In the genomic region with DNA sequence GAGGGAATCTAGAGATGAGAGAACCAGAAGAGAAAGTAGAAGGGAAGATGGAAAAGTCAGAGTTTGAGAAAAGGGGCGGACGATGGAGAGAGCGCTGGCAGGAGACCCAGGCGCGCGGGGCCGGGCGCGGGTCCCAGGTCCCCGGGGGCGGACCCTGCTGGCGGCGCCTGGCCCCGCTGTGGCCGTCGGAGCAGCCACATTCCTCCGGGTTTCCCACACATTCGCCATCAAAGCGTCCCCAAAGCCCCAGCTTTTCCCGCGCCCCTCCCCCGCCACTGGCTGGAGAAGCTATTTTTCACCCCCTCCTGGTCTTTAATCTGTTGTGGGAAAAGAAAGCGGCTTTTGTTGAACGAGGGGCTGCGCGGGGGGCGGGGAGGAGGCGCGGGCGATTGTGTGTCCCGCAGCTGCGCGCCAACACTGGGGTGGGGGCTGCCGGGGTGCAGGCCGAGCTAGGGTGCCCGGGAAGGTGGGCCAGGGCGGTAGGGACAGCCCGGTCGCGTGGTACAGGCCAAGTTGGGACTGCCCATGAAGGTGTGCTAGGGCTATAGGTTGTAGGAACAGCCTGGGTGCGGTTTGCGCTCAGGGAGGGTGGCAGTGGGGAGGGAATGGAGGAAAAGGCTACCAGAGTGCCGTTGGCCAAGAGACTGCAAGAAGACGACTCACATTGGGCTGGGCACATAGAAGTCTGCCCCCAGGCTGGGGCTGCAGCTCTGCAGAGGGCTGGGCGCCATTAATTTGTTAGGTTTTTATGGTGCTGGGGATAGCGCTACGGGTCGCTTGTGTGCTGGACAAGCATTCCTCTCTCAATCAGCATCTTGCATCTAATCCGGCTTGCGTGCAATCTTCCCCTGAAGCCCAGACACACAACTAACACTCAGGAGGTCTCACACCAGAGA, we compare ENCODE assay signal across 8 mouse cellular contexts. TPM values are rescaled to one million over a fixed set of nuclear protein-coding genes. Genes with fewer than 3 reads are reported as not detected.
DNase-seq lines count a peak whose midpoint lies in the region; ATAC-seq and TF ChIP-seq lines count a peak whose summit lies in the region.
"Had no signal": no experiment of that assay in that cellular context is flagged by ENCODE, and none has a peak within 500 bp of the region (broad histone marks: within the 10 kb centered on the region; RNA-seq: fewer than 3 reads in every experiment).

No protein-coding gene starts in this region.

- H3K4me2 ChIP-seq in embryonic facial prominence, embryonic 12.5 days (replicated peaks), result peak overlapping the region; percentile 66

- 16% methylated on average over 50 of the region's 50 CpGs for WGBS in spleen, adult 2 months
- WGBS in embryonic facial prominence, embryonic 12.5 days, result under 1% methylated on average over 50 of the region's 50 CpGs
- under 1% methylated on average over 50 of the region's 50 CpGs for WGBS in midbrain, embryonic 10.5 days

- peaks cover 6% of the 10 kb centered on the region for H3K4me1 ChIP-seq in spleen, adult 2 months (ENCODE audit: control insufficient read depth, insufficient read depth, insufficient read length)
- peaks cover 47% of the 10 kb centered on the region for H3K4me1 ChIP-seq in embryonic facial prominence, embryonic 12.5 days
- peaks cover 84% of the 10 kb centered on the region for H3K4me1 ChIP-seq in midbrain, embryonic 10.5 days

- peaks cover 8% of the 10 kb centered on the region; the same call in 1 of the 2 replicates for H3K27me3 ChIP-seq in spleen, adult 2 months (ENCODE audit: control insufficient read depth, insufficient read depth, low read length)
- H3K27me3 ChIP-seq in embryonic facial prominence, embryonic 12.5 days, result no peaks in the 10 kb centered on the region
- no peaks in the 10 kb centered on the region for H3K27me3 ChIP-seq in midbrain, embryonic 10.5 days (ENCODE audit: low read depth, poor library complexity, severe bottlenecking)

- intact Hi-C loops in heart, postnatal 10 days (cut with DNase I), result no loop called here

- H3K36me3 ChIP-seq in spleen, adult 2 months (ENCODE audit: control insufficient read depth, insufficient read depth, low read length), result no peaks in the 10 kb centered on the region
- H3K36me3 ChIP-seq in embryonic facial prominence, embryonic 12.5 days, result no peaks in the 10 kb centered on the region
- H3K36me3 ChIP-seq in midbrain, embryonic 10.5 days, result no peaks in the 10 kb centered on the region

- no peak for DNase-seq in spleen, adult 2 months (ENCODE audit: low read depth in 1 of 2, low spot score in 2 of 2)
- DNase-seq in spleen, adult 12 weeks (ENCODE audit: low spot score), result no peak
- DNase-seq in heart, postnatal 10 days, result peak; percentile 73 to 80
- DNase-seq in layer of hippocampus, adult 8-10 months (ENCODE audit: low spot score in 2 of 2), result peak; percentile 45 to 57
- DNase-seq in midbrain, embryonic 10.5 days (ENCODE audit: low spot score), result peak; percentile 92
- peak; percentile 63 to 81 for DNase-seq in urinary bladder, postnatal 4 days (ENCODE audit: low spot score in 2 of 2)

- TF ChIP-seq POLR2A in spleen, adult 2 months (IDR thresholded peaks at IDR 0.05; ENCODE audit: low read depth, low read length), result no peak

- H3K9me3 ChIP-seq in embryonic facial prominence, embryonic 12.5 days, result no peaks in the 10 kb centered on the region
- H3K9me3 ChIP-seq in midbrain, embryonic 10.5 days (replicated peaks), result no peaks in the 10 kb centered on the region

- TF ChIP-seq CTCF in spleen, adult 2 months (IDR thresholded peaks at IDR 0.05; ENCODE audit: extremely low read depth, insufficient read depth, insufficient read length, insufficient replicate concordance), result no peak

- ATAC-seq in embryonic facial prominence, embryonic 12.5 days (ENCODE audit: insufficient number of reproducible peaks, insufficient read depth, low FRiP score, low TSS enrichment), result peak; percentile 59; the same call in 1 of the 2 replicates

- peak overlapping the region; percentile 65; the same call in 1 of the 2 replicates for H3K27ac ChIP-seq in spleen, adult 2 months (ENCODE audit: insufficient read depth, low read length)
- H3K27ac ChIP-seq in embryonic facial prominence, embryonic 12.5 days, result peak overlapping the region; percentile 100
- peak overlapping the region; percentile 99 for H3K27ac ChIP-seq in midbrain, embryonic 10.5 days (replicated peaks)

- H3K9ac ChIP-seq in embryonic facial prominence, embryonic 12.5 days, result peak overlapping the region; percentile 70

- H3K4me3 ChIP-seq in spleen, adult 2 months (ENCODE audit: extremely low read depth, insufficient read depth, insufficient read length), result peak overlapping the region; percentile 10; the same call in 1 of the 2 replicates
- H3K4me3 ChIP-seq in embryonic facial prominence, embryonic 12.5 days, result peak overlapping the region; percentile 36
- peak overlapping the region; percentile 52 for H3K4me3 ChIP-seq in midbrain, embryonic 10.5 days

RNA-seq across cellular contexts. Expression of gene Id3, which starts 8.1 kb away (rescaled TPM):
- polyA plus RNA-seq in spleen, adult 2 months (2012; rRNA removed), result 138 and 195 TPM in 2 replicates
- polyA plus RNA-seq in embryonic facial prominence, embryonic 12.5 days (2016; fragmentation: Nextera tagmentation; extraction: Ambion mirVana), result 612 and 623 TPM in 2 replicates
- total RNA-seq in heart, postnatal 10 days (2021), result 100 to 1,000 TPM; 104 TPM
- total RNA-seq in layer of hippocampus, adult 8-10 months (2022), result 10 to 100 TPM; 40.5 to 59.5 (median 48.7) TPM
- 619 and 802 TPM in 2 replicates for polyA plus RNA-seq in midbrain, embryonic 10.5 days (2016; fragmentation: Nextera tagmentation; extraction: Ambion mirVana)
- total RNA-seq: common myeloid progenitor, adult 5-6 weeks had no signal

RNA-seq across cellular contexts. Expression of gene E2f2, which starts 37.0 kb away (rescaled TPM):
- 32.1 and 33.5 TPM in 2 replicates for polyA plus RNA-seq in spleen, adult 2 months (2012; rRNA removed)
- polyA plus RNA-seq in embryonic facial prominence, embryonic 12.5 days (2016; fragmentation: Nextera tagmentation; extraction: Ambion mirVana), result 8.3 and 8.7 TPM in 2 replicates
- total RNA-seq in heart, postnatal 10 days (2021), result 1 to 10 TPM; 4.3 to 6.8 TPM
- total RNA-seq in layer of hippocampus, adult 8-10 months (2022), result 1 to 10 TPM in 2 of 4 experiments, under 1 TPM in 2; 0.57 to 1.2 (median 0.98) TPM
- polyA plus RNA-seq in midbrain, embryonic 10.5 days (2016; fragmentation: Nextera tagmentation; extraction: Ambion mirVana), result 10.3 and 10.8 TPM in 2 replicates

Comparison
In these comparisons a context has a peak if more than half of its experiments do, and no peak if none do; other contexts are left out.
1. DNase-seq: peak in heart, postnatal 10 days (2 of 2), layer of hippocampus, adult 8-10 months (2 of 2), midbrain, embryonic 10.5 days (single experiment) and urinary bladder, postnatal 4 days (2 of 2); none in spleen, adult 2 months (0 of 2) and spleen, adult 12 weeks (single experiment).
2. Peak in every context shown above with its lines, with median percentiles within 50 percentile points of each other: H3K27ac ChIP-seq and H3K4me3 ChIP-seq.